Mouse (Mus musculus) testis, adult 2 months (tissue): ENCODE results near the gene Eno2. TPM values are rescaled to one million over a fixed set of nuclear protein-coding genes. Genes with fewer than 3 reads are reported as not detected.

Source experiments
- H3K27ac ChIP-seq: fragments of 200-500 bp; 2 replicates; pipeline ENCODE4 v1.5.1; 2012; ENCODE audit warnings: low read depth, low read length; ENCODE audit not compliant: control insufficient read depth, insufficient read depth
- H3K27me3 ChIP-seq: fragments of 200-500 bp; 2 replicates; pipeline ENCODE4 v1.6.1; 2012; ENCODE audit warnings: mild to moderate bottlenecking, low read length, moderate library complexity; ENCODE audit not compliant: control insufficient read depth, insufficient read depth
- H3K36me3 ChIP-seq: fragments of 200-500 bp; 2 replicates; pipeline ENCODE4 v1.6.1; 2012; ENCODE audit warnings: mild to moderate bottlenecking, low read length; ENCODE audit not compliant: control insufficient read depth, insufficient read depth
- H3K4me1 ChIP-seq: fragments of 200-500 bp; 2 replicates; pipeline ENCODE4 v1.6.1; 2012; ENCODE audit warnings: low read length; ENCODE audit not compliant: control insufficient read depth, insufficient read depth
- H3K4me3 ChIP-seq: fragments of 200-500 bp; 2 replicates; pipeline ENCODE4 v1.5.1; 2012; ENCODE audit warnings: low read depth, mild to moderate bottlenecking, low read length, moderate library complexity, mixed read lengths; ENCODE audit not compliant: control insufficient read depth
- CTCF ChIP-seq: fragments of 200-500 bp; IDR thresholded peaks from 2 replicates; pipeline ENCODE4 v1.5.1; 2012; ENCODE audit warnings: low read depth, mild to moderate bottlenecking, inconsistent platforms, low read length, moderate library complexity; ENCODE audit not compliant: control insufficient read depth, insufficient read depth, insufficient replicate concordance
- POLR2A ChIP-seq: fragments of 200-500 bp; IDR thresholded peaks from 2 replicates; pipeline ENCODE4 v1.6.1; 2012; ENCODE audit warnings: low read depth, mild to moderate bottlenecking, inconsistent platforms, low read length, moderate library complexity; ENCODE audit not compliant: control insufficient read depth
- polyA plus RNA-seq: library from polyadenylated mRNA; depleted of rRNA; stranded (reverse); fragments of >200 nt; gene quantifications from 2 replicates; pipeline ENCODE4 v1.2.3, GENCODE M21; 2012

Gene Eno2
- polyA plus RNA-seq, 1 experiment: 0.63 TPM

- no peak overlapping the region for H3K27ac ChIP-seq
- TF ChIP-seq POLR2A (no peak), CTCF (no peak)
- H3K27me3 ChIP-seq: no peaks in the 10 kb centered on the region
- no peaks in the 10 kb centered on the region for H3K4me1 ChIP-seq
- H3K36me3 ChIP-seq: no peaks in the 10 kb centered on the region
- no peak overlapping the region for H3K4me3 ChIP-seq
Measured at GRCm38 (mm10) chr6:124789519-124789918, 20.0 kb upstream of the Eno2 start.

- no peak for TF ChIP-seq CTCF
- no peak for TF ChIP-seq POLR2A
- H3K36me3 ChIP-seq: no peaks in the 10 kb centered on the region
- no peaks in the 10 kb centered on the region for H3K4me1 ChIP-seq
- H3K27me3 ChIP-seq: no peaks in the 10 kb centered on the region
- no peak overlapping the region for H3K27ac ChIP-seq
- no peak overlapping the region for H3K4me3 ChIP-seq
Measured at GRCm38 (mm10) chr6:124787722-124788121, 18.2 kb upstream of the Eno2 start.

GRCm38 (mm10) chr6:124786756-124787420, 17.4 kb upstream of the Eno2 start:
- TF ChIP-seq CTCF (no peak), POLR2A (no peak)
- Histone ChIP-seq H3K4me1 (peaks cover 3% of the 10 kb centered on the region; the same call in 1 of the 2 replicates), H3K27ac (no peak overlapping the region), H3K4me3 (no peak overlapping the region), H3K27me3 (no peaks in the 10 kb centered on the region), H3K36me3 (no peaks in the 10 kb centered on the region)

DNA sequence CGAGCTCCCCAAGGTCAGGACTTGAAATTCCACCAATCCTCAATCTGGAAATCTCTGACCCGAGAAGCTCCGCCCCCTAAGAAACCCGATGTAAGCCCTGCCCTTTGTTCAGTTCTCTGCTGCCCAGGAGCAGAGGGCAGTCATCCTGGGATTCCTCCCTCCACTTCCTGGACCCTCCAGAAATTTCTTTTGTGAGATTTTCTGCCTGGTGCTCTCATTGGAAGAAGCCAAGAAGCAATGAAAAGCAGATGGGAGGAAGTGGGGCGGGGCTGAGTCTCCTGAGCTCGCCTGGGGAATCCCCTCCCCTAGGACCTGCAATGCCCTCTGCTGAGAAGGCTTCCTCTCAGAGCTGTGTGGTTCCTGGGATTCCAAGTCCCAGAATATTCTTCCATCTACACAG, 13.0 kb upstream of the Eno2 start:
- H3K4me1 ChIP-seq: peaks cover 20% of the 10 kb centered on the region
- no peaks in the 10 kb centered on the region for H3K36me3 ChIP-seq
- H3K27me3 ChIP-seq: no peaks in the 10 kb centered on the region
- TF ChIP-seq POLR2A (no peak), CTCF (no peak)
- no peak overlapping the region for H3K27ac ChIP-seq
- H3K4me3 ChIP-seq: no peak overlapping the region

GRCm38 (mm10) chr6:124780917-124781316, 11.4 kb upstream of the Eno2 start:
- no peaks in the 10 kb centered on the region for H3K27me3 ChIP-seq
- H3K36me3 ChIP-seq: no peaks in the 10 kb centered on the region; the same call in 1 of the 2 replicates
- H3K4me1 ChIP-seq: peaks cover 20% of the 10 kb centered on the region
- no peak for TF ChIP-seq POLR2A
- TF ChIP-seq CTCF: no peak
- H3K4me3 ChIP-seq: no peak overlapping the region; the same call in 1 of the 2 replicates
- H3K27ac ChIP-seq: no peak overlapping the region

GRCm38 (mm10) chr6:124779984-124780416, 10.5 kb upstream of the Eno2 start:
- TF ChIP-seq POLR2A: no peak
- TF ChIP-seq CTCF: no peak
- Histone ChIP-seq H3K36me3 (no peaks in the 10 kb centered on the region; the same call in 1 of the 2 replicates), H3K27ac (peak overlapping the region; percentile 87), H3K27me3 (no peaks in the 10 kb centered on the region), H3K4me3 (peak overlapping the region; percentile 89), H3K4me1 (peaks cover 20% of the 10 kb centered on the region)

GRCm38 (mm10) chr6:124779222-124779983, 9.9 kb upstream of the Eno2 start, which contains the start of gene Lrrc23:
Lrrc23 (minus strand) TSS chr6:124779727.
- H3K36me3 ChIP-seq: no peaks in the 10 kb centered on the region; the same call in 1 of the 2 replicates
- peaks cover 20% of the 10 kb centered on the region for H3K4me1 ChIP-seq
- TF ChIP-seq CTCF: no peak
- TF ChIP-seq POLR2A: peak; percentile 11; the same call in 1 of the 2 replicates
- H3K27me3 ChIP-seq: no peaks in the 10 kb centered on the region
- peak within 1 kb of the TSS; percentile 89 for H3K4me3 ChIP-seq
- H3K27ac ChIP-seq: peak within 1 kb of the TSS; percentile 87
